Mouse (Mus musculus): ENCODE data around the gene Galnt18.

The Galnt18 gene

GRCm38 (mm10) chr7:111483896-111484295, 295.9 kb downstream of the Galnt18 start:
- no peak for DNase-seq (ENCODE audit: low spot score)

GRCm38 (mm10) chr7:111483321-111483720, 296.5 kb downstream of the Galnt18 start:
- DNase-seq (ENCODE audit: low spot score) = no peak

GRCm38 (mm10) chr7:111467715-111468114, 312.1 kb downstream of the Galnt18 start:
- no peak for DNase-seq (ENCODE audit: low spot score)

GRCm38 (mm10) chr7:111466720-111467119, 313.1 kb downstream of the Galnt18 start:
- DNase-seq (ENCODE audit: low spot score) = no peak

GRCm38 (mm10) chr7:111466121-111466520, 313.7 kb downstream of the Galnt18 start:
- DNase-seq (ENCODE audit: low spot score) = no peak

- DNase-seq (ENCODE audit: low spot score) = no peak
Measured at GRCm38 (mm10) chr7:111459716-111460115, 320.1 kb downstream of the Galnt18 start.

- DNase-seq (ENCODE audit: low spot score) = no peak
Measured at GRCm38 (mm10) chr7:111456007-111456406, 323.8 kb downstream of the Galnt18 start.

GRCm38 (mm10) chr7:111455541-111455940, 324.2 kb downstream of the Galnt18 start:
- DNase-seq (ENCODE audit: low spot score) = no peak

GRCm38 (mm10) chr7:111452000-111452399, 327.8 kb downstream of the Galnt18 start:
- DNase-seq (ENCODE audit: low spot score) = no peak

- DNase-seq (ENCODE audit: low spot score) = no peak
Measured at GRCm38 (mm10) chr7:111450286-111451095, 329.3 kb downstream of the Galnt18 start.

GRCm38 (mm10) chr7:111433173-111433572, 346.6 kb downstream of the Galnt18 start:
- no peak for DNase-seq (ENCODE audit: low spot score)

GRCm38 (mm10) chr7:111427392-111427791, 352.4 kb downstream of the Galnt18 start:
- DNase-seq (ENCODE audit: low spot score) = no peak
